Mouse (Mus musculus): Measurements from ENCODE around the gene Asic2.

Asic2 gene

DNA sequence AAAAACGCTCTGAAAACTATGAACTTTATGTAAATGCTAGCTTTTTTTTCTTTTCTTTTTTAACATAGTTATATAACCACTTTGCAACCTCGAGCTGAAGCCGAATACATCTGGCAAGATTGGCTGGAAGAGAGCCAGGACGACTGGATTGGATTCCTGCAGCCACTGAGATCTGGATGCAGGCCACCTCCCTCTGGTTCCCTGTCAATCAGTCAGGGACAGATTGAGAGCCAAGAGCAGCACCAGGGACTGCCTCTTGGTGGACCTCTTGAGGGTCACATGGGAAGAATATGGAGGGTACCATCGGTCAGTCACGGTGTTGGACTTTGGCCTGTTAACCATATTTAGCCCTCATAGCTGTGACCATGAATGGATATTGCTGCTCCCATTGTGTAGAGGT is 994.3 kb downstream of the Asic2 start:
- in situ Hi-C loops (cut with MboI; ENCODE audit: unreplicated experiment in 2 of 2): no loop called here

DNA sequence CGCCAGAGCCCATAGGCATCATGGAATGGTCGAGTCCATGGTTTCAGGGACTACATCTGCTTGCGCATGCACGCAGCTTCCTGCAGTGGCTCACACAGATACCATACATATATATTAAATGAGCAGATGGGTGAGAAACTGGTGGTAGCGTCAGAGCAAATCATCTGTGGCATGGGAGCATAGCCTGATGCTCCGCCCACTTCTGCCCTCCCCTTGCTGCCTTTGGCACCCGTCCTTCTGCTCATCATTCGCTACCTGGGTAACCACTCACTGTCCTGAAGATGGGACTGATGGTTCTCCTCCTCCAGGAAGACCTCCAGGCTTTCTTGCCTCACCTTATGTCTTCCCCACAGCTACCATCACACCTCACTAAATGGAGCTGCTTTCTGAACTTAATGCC is 995.0 kb downstream of the Asic2 start:
- in situ Hi-C loops (cut with MboI; ENCODE audit: unreplicated experiment in 2 of 2): no loop called here

DNA sequence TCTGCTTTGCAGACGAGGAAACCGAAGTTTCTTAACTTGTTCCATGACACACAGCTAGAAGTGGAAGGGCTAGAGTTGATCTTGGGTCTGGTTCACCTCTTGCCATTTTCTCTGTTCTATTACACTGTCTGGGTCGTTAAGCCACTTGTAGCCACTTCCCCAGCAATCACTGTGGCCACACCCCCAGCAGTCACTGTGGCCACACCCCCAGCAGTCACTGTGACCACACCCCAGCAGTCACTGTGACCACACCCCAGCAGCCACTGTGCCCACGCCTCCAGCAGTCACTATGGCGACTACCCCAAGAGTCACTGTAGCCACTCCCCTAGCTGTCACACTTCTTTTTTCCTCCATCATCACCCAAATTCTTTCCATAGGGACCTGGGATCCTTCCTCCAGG is 1000.7 kb downstream of the Asic2 start:
- in situ Hi-C loops (cut with MboI; ENCODE audit: unreplicated experiment in 2 of 2): no loop called here

DNA sequence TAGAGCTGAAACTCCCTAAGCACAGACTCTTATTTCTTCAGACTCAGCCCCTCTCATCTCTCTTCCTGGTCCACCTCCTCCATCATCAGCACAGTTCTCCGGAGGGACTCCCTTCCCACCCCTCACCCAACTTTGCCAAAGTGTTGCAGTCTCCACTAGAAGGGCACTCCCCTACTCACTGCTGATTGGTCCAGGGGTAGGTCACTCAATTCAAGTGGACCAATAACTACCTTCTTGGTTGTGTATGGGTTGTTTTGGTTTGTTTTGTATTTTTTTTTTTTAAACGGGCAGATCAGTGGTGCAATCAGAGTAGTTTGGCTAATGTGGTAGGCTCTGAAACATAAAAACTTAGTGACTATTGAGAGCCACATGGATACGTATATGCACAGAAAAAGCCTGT is 1002.2 kb downstream of the Asic2 start:
- in situ Hi-C loops (cut with MboI; ENCODE audit: unreplicated experiment in 2 of 2): no loop called here

GRCm38 (mm10) chr11:80961326-80961725 is 1006.9 kb downstream of the Asic2 start:
- in situ Hi-C loops (cut with MboI; ENCODE audit: unreplicated experiment in 2 of 2): no loop called here

GRCm38 (mm10) chr11:80958086-80958671 is 1010.1 kb downstream of the Asic2 start:
- in situ Hi-C loops (cut with MboI; ENCODE audit: unreplicated experiment in 2 of 2): no loop called here

- in situ Hi-C loops (cut with MboI; ENCODE audit: unreplicated experiment in 2 of 2): no loop called here
Measured at GRCm38 (mm10) chr11:80955915-80956314, 1012.3 kb downstream of the Asic2 start.

GRCm38 (mm10) chr11:80954147-80954546 is 1014.1 kb downstream of the Asic2 start:
- in situ Hi-C loops (cut with MboI; ENCODE audit: unreplicated experiment in 2 of 2): no loop called here

GRCm38 (mm10) chr11:80949068-80949738 is 1019.1 kb downstream of the Asic2 start:
- in situ Hi-C loops (cut with MboI; ENCODE audit: unreplicated experiment in 2 of 2): no loop called here

GRCm38 (mm10) chr11:80948103-80948502 is 1020.2 kb downstream of the Asic2 start:
- in situ Hi-C loops (cut with MboI; ENCODE audit: unreplicated experiment in 2 of 2): no loop called here

- in situ Hi-C loops (cut with MboI; ENCODE audit: unreplicated experiment in 2 of 2): no loop called here
Measured at GRCm38 (mm10) chr11:80946163-80946562, 1022.1 kb downstream of the Asic2 start.

- in situ Hi-C loops (cut with MboI; ENCODE audit: unreplicated experiment in 2 of 2): no loop called here
Measured at GRCm38 (mm10) chr11:80923286-80923951, 1044.8 kb downstream of the Asic2 start.

GRCm38 (mm10) chr11:80918332-80918731 is 1049.9 kb downstream of the Asic2 start:
- in situ Hi-C loops (cut with MboI; ENCODE audit: unreplicated experiment in 2 of 2): no loop called here

DNA sequence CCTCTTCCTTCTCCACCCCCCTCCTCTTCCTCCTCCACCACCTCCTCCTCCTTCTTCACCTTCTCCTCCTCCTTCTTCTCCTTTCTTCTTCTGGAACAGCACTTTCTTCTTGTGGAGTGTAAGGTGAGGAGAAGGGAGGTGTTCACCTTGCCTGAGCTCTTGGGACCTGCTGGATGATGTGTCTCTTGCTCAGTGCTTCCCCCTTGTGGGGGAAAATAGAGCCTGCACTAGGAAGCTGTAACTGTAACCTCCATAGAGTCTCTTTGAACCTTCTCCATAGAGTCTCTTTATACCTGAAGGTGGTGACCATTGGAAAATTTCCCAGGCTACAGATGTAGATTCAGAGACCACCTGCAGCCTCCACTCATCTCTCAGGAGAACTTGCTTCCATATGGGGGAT is 1050.6 kb downstream of the Asic2 start:
- in situ Hi-C loops (cut with MboI; ENCODE audit: unreplicated experiment in 2 of 2): no loop called here

- in situ Hi-C loops (cut with MboI; ENCODE audit: unreplicated experiment in 2 of 2): no loop called here
Measured at GRCm38 (mm10) chr11:80913408-80914024, 1054.7 kb downstream of the Asic2 start.

- in situ Hi-C loops (cut with MboI; ENCODE audit: unreplicated experiment in 2 of 2): no loop called here
Measured at GRCm38 (mm10) chr11:80912721-80913120, 1055.5 kb downstream of the Asic2 start.

DNA sequence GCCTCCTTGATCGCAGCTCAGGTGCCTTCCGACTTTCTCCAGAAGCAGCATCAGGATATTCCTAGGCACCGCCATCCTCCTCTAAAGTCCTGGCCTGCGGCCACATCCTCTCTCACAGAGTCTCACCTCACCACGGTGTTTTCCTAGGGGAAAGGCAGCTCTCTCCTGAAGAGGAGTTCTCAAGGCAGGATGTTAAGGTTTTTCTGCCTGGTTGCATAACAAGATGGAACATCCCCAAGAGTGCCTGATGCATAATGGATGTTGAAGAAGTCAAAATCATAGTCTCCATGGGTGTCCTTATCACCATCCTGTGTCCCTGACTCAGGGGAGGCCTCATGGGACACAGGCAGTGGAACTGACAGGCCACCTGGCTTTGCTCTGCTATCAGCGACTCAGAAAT is 1060.4 kb downstream of the Asic2 start:
- in situ Hi-C loops (cut with MboI; ENCODE audit: unreplicated experiment in 2 of 2): no loop called here

DNA sequence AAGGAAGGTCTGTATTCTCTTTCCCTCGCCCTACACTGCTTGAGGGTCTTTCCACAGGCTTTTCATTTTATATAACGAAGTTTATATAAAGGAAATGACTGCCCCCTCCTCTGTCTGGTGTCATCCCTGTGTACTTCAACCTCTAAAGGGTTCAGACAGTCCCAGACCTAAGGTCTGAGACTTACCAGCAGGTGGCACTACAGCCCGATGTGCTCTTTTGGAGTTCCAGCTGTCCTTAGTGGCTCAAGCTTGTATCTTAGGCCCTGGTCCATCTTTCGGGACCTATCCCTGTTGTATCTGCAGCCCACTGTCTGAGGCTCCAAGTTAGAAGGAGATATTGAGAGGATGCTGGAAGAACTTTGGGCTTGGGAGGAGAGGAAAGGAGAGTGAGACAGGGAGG is 1061.8 kb downstream of the Asic2 start:
- in situ Hi-C loops (cut with MboI; ENCODE audit: unreplicated experiment in 2 of 2): no loop called here

GRCm38 (mm10) chr11:80904559-80904958 is 1063.7 kb downstream of the Asic2 start:
- in situ Hi-C loops (cut with MboI; ENCODE audit: unreplicated experiment in 2 of 2): no loop called here

GRCm38 (mm10) chr11:80903426-80903825 is 1064.8 kb downstream of the Asic2 start:
- in situ Hi-C loops (cut with MboI; ENCODE audit: unreplicated experiment in 2 of 2): no loop called here

GRCm38 (mm10) chr11:80902664-80903063 is 1065.6 kb downstream of the Asic2 start:
- in situ Hi-C loops (cut with MboI; ENCODE audit: unreplicated experiment in 2 of 2): no loop called here

DNA sequence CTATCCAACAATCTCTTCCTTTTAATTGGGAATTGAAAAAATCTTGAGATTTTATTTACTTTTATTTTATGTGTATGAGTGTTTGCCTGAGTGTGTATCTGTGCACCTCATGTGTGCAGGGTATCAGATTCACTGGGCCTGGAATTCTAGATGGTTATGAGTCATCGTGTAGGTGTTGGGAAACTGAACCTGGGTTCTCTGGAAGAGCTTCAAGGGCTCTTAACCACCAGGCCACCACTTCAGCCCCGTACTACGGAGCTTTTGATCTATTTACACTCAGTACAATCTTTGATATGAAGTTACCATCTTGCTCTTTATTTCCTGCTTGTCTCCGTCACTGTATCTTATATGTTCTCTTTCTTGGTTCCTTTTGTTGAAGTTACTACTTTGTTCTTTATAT is 1067.7 kb downstream of the Asic2 start:
- in situ Hi-C loops (cut with MboI; ENCODE audit: unreplicated experiment in 2 of 2): no loop called here

Measured in v-Abl transformed pro-B cells (cell line).